In genomic region chr4:49278515-49278914, GRCm38 (mm10) we compare ENCODE assay signal across 19 mouse cellular contexts.
DNase-seq lines count a peak whose midpoint lies in the region; ATAC-seq and TF ChIP-seq lines count a peak whose summit lies in the region.
"Had no signal": no experiment of that assay in that cellular context is flagged by ENCODE, and none has a peak within 500 bp of the region (broad histone marks: within the 10 kb centered on the region; RNA-seq: fewer than 3 reads in every experiment).

No protein-coding gene starts in this region.

- H3K4me3 ChIP-seq in heart, adult 2 months, result no peak overlapping the region
- no peak overlapping the region for H3K4me3 ChIP-seq in forebrain, postnatal 0 days (ENCODE audit: low read depth, low read length)
- H3K4me3 ChIP-seq in midbrain, embryonic 15.5 days, result no peak overlapping the region
- H3K4me3 ChIP-seq: embryonic facial prominence, embryonic 13.5 days; limb, embryonic 12.5 days; liver, embryonic 15.5 days had no signal

- no peak for TF ChIP-seq EP300 in heart, adult 2 months (IDR thresholded peaks at IDR 0.05; ENCODE audit: insufficient read depth, low read depth, low read length)

- no peaks in the 10 kb centered on the region for H3K79me2 ChIP-seq in heart, adult 2 months (replicated peaks; ENCODE audit: control insufficient read depth, insufficient read depth, low read length)

- H3K27me3 ChIP-seq in heart, adult 2 months (ENCODE audit: control insufficient read depth, insufficient read depth, low read length), result no peaks in the 10 kb centered on the region
- H3K27me3 ChIP-seq in forebrain, postnatal 0 days (ENCODE audit: insufficient read depth, low read length), result no peaks in the 10 kb centered on the region
- H3K27me3 ChIP-seq in midbrain, embryonic 15.5 days (replicated peaks), result no peaks in the 10 kb centered on the region
- H3K27me3 ChIP-seq: CH12.LX; embryonic facial prominence, embryonic 13.5 days; limb, embryonic 12.5 days; liver, embryonic 15.5 days had no signal

- ATAC-seq in cerebellum, adult (ENCODE audit: insufficient number of reproducible peaks, low FRiP score, low TSS enrichment), result peak; percentile 52; the same call in 1 of the 2 replicates
- ATAC-seq in forebrain, postnatal 0 days, result peak; percentile 93
- ATAC-seq in midbrain, embryonic 15.5 days (replicated peaks), result peak; percentile 50; the same call in 1 of the 2 replicates

- no peak for TF ChIP-seq CTCF in heart, adult 2 months (IDR thresholded peaks at IDR 0.05)
- no peak for TF ChIP-seq CTCF in forebrain, postnatal 0 days (IDR thresholded peaks at IDR 0.05; ENCODE audit: low read depth)

- H3K27ac ChIP-seq in heart, adult 2 months, result no peak overlapping the region
- H3K27ac ChIP-seq in forebrain, postnatal 0 days (ENCODE audit: low read depth, low read length), result no peak overlapping the region
- H3K27ac ChIP-seq in midbrain, embryonic 15.5 days, result no peak overlapping the region
- H3K27ac ChIP-seq: embryonic facial prominence, embryonic 13.5 days; limb, embryonic 12.5 days; liver, embryonic 15.5 days; stomach, postnatal 0 days had no signal

- no peaks in the 10 kb centered on the region for H3K9me3 ChIP-seq in forebrain, postnatal 0 days (ENCODE audit: low read length)
- H3K9me3 ChIP-seq in midbrain, embryonic 15.5 days, result no peaks in the 10 kb centered on the region
- H3K9me3 ChIP-seq: embryonic facial prominence, embryonic 13.5 days; limb, embryonic 12.5 days; liver, embryonic 15.5 days had no signal

- TF ChIP-seq POLR2A in heart, adult 2 months (IDR thresholded peaks at IDR 0.05; ENCODE audit: insufficient read depth, low read depth, low read length), result no peak

- H3K4me1 ChIP-seq in heart, adult 2 months (ENCODE audit: control insufficient read depth, insufficient read depth, low read length), result 0 out of 2 replicates have a peak, but pooled peaks cover 1% of the 10 kb centered on the region
- no peaks in the 10 kb centered on the region for H3K4me1 ChIP-seq in forebrain, postnatal 0 days (ENCODE audit: insufficient read depth)
- no peaks in the 10 kb centered on the region for H3K4me1 ChIP-seq in midbrain, embryonic 15.5 days
- H3K4me1 ChIP-seq: embryonic facial prominence, embryonic 13.5 days; limb, embryonic 12.5 days; liver, embryonic 15.5 days had no signal

- no peak for DNase-seq in cerebellum, adult 18-20 months
- peak; percentile 21 for DNase-seq in heart, adult 11 months
- DNase-seq in heart, adult 2 months, result no peak
- DNase-seq in forebrain, postnatal 0 days, result peak; percentile 52
- DNase-seq in layer of hippocampus, postnatal 36 days, result no peak
- DNase-seq in thymus, postnatal 4 days, result no peak
- DNase-seq: heart, adult 18-20 months; heart, postnatal 10 days; kidney, adult 11 months; kidney, postnatal 14 days; lung, postnatal 14 days; thymus, postnatal 36 days had no signal

- intact Hi-C loops in heart, adult 2 months (cut with DNase I), result no loop called here

- no peak overlapping the region for H3K9ac ChIP-seq in heart, adult 2 months (ENCODE audit: low read depth, low read length)
- H3K9ac ChIP-seq in forebrain, postnatal 0 days, result no peak overlapping the region
- H3K9ac ChIP-seq in midbrain, embryonic 15.5 days, result no peak overlapping the region
- H3K9ac ChIP-seq: embryonic facial prominence, embryonic 13.5 days; limb, embryonic 12.5 days; liver, embryonic 15.5 days had no signal

- no peaks in the 10 kb centered on the region for H3K36me3 ChIP-seq in heart, adult 2 months (ENCODE audit: control insufficient read depth, insufficient read depth, low read length)
- H3K36me3 ChIP-seq in forebrain, postnatal 0 days (ENCODE audit: insufficient read depth), result no peaks in the 10 kb centered on the region
- H3K36me3 ChIP-seq in midbrain, embryonic 15.5 days (replicated peaks), result no peaks in the 10 kb centered on the region
- H3K36me3 ChIP-seq: embryonic facial prominence, embryonic 13.5 days; limb, embryonic 12.5 days; liver, embryonic 15.5 days had no signal

- WGBS in heart, adult 2 months, result 92% methylated on average over 5 of the region's 5 CpGs
- WGBS in forebrain, postnatal 0 days, result 53% methylated on average over 5 of the region's 5 CpGs
- 82% methylated on average over 5 of the region's 5 CpGs for WGBS in midbrain, embryonic 15.5 days

- no peak overlapping the region for H3K4me2 ChIP-seq in forebrain, postnatal 0 days (ENCODE audit: low read depth)
- no peak overlapping the region for H3K4me2 ChIP-seq in midbrain, embryonic 15.5 days
- H3K4me2 ChIP-seq: embryonic facial prominence, embryonic 13.5 days; limb, embryonic 12.5 days; liver, embryonic 15.5 days had no signal

Comparison
In these comparisons a context has a peak if more than half of its experiments do, and no peak if none do; other contexts are left out.
1. DNase-seq: peak in heart, adult 11 months (single experiment) and forebrain, postnatal 0 days (single experiment); none in cerebellum, adult 18-20 months (0 of 2), heart, adult 2 months (0 of 2), layer of hippocampus, postnatal 36 days (0 of 2) and thymus, postnatal 4 days (single experiment).
2. Peak in every context shown above with its lines, with median percentiles within 50 percentile points of each other: ATAC-seq.